Mouse (Mus musculus) small intestine, adult 2 months (tissue): ENCODE data around the gene Nckap5.

Source experiments
- CTCF ChIP-seq: fragments of 200-500 bp; IDR thresholded peaks from 2 replicates; pipeline ENCODE4 v1.5.1; 2012; ENCODE audit warnings: low read depth, mild to moderate bottlenecking, control low read depth, inconsistent platforms, low read length, moderate library complexity, mixed read lengths; ENCODE audit not compliant: insufficient replicate concordance, insufficient read length; ENCODE audit errors: extremely low read depth
- POLR2A ChIP-seq: fragments of 200-500 bp; IDR thresholded peaks from 2 replicates; pipeline ENCODE4 v1.6.1; 2012; ENCODE audit warnings: low read depth, mild to moderate bottlenecking, control low read depth, inconsistent platforms, low read length, moderate library complexity

DNA sequence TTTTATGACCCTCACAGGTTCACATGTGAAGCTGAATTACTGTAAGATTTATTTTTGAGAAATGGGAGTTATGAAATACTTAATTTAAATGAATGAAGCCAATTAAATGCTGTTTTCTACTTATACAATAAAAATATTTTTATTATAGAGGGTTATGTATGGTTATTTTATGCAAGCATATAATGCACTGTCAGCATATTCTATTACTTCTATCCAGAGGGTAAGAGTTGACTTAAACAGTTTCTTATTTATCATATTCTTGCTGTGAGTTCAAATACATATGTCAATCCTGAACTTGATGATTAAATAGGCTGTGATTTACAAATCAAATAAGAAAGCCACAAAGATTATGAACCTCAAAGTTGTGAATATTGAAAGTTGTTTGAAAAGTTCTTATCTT is 633.7 kb downstream of the Nckap5 start:
- TF ChIP-seq CTCF = no peak
- no peak for TF ChIP-seq POLR2A
